Mouse (Mus musculus) liver, embryonic 12.5 days (tissue): ENCODE results near the gene Slfn5. TPM values are rescaled to one million over a fixed set of nuclear protein-coding genes. Genes with fewer than 3 reads are reported as not detected.
A peak's percentile ranks its signal among the peaks of the same experiment; 100 is the strongest.

Experiments used
- ATAC-seq: fragments of 200-750 bp; cut with Nextera tagmentation; 2 replicates; pipeline ENCODE4 v1.8.0; 2017; ENCODE audit warnings: moderate number of reproducible peaks, mild to moderate bottlenecking, moderate library complexity
- H3K27ac ChIP-seq: fragments of 300-500 bp; sonication (generic); 2 replicates; pipeline ENCODE4 v1.5.1; 2016; ENCODE audit warnings: mild to moderate bottlenecking
- H3K27me3 ChIP-seq: fragments of 300-500 bp; sonication (generic); replicated peaks from 2 replicates; pipeline ENCODE4 v1.6.1; 2016; ENCODE audit warnings: mild to moderate bottlenecking, moderate library complexity
- H3K36me3 ChIP-seq: fragments of 300-500 bp; sonication (generic); 2 replicates; pipeline ENCODE4 v1.6.1; 2016; ENCODE audit warnings: mild to moderate bottlenecking, moderate library complexity
- H3K4me1 ChIP-seq: fragments of 300-500 bp; sonication (generic); 2 replicates; pipeline ENCODE4 v1.6.1; 2016
- H3K4me2 ChIP-seq: fragments of 300-500 bp; sonication (generic); 2 replicates; pipeline ENCODE4 v1.6.1; 2016; ENCODE audit warnings: mild to moderate bottlenecking, moderate library complexity
- H3K4me3 ChIP-seq: fragments of 300-500 bp; sonication (generic); 2 replicates; pipeline ENCODE4 v1.5.1; 2016; ENCODE audit warnings: mild to moderate bottlenecking, moderate library complexity
- H3K9ac ChIP-seq: fragments of 300-500 bp; sonication (generic); 2 replicates; pipeline ENCODE4 v1.6.1; 2016; ENCODE audit warnings: mild to moderate bottlenecking, moderate library complexity
- H3K9me3 ChIP-seq: fragments of 300-500 bp; sonication (generic); replicated peaks from 2 replicates; pipeline ENCODE4 v1.6.1; 2016; ENCODE audit warnings: mild to moderate bottlenecking, moderate library complexity
- WGBS: fragments of 180-500 bp; shearing (Covaris S2); methylation state at CpG from one replicate; pipeline ENCODE4 v1.1.7; 2016; ENCODE audit not compliant: insufficient replicate concordance; 5-methylcytosine and 5-hydroxymethylcytosine counted together
- polyA plus RNA-seq: library from polyadenylated mRNA; unstranded; fragments of >200 nt; fragmentation: Nextera tagmentation; extraction: Ambion mirVana; gene quantifications from 2 replicates; pipeline ENCODE4 v1.2.1, GENCODE M21; 2016

Gene Slfn5
- polyA plus RNA-seq = 0.83 and 0.92 TPM in 2 replicates

DNA sequence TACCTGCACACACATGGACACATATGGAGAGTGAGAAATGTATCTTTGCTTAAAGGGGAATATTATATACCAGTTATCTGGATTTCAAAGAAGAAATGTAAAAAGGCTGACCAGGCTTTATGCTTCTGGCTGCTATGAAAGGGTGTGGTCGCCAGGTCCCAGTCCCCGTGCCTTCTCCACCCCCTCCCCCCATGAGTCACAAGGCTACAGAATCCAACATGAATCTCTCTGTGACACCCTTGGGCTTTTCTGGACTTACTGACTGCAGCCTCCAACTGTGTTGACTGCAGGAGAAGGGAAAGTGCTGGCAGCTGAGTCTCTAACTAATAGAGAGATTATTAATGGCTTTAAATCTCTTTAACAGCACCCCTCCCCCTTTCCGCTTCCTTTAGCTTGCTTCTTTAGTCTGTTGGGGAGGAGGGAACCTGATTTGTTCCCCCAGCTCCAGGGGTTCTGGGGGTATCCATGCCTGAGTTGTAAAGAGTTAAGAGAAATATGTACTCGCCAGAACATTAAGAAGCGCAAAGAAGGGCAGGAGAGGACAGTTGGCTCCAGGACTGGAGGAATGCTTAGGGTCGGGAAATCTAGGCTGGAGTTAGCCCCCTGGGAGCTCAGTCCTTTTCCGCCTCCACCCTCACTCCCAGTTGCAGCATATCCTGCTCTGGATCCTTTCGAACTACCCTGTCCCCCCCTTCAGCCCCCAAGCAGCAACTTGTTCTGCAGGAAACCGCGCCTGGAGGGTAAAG is at the start of gene Slfn5:
Slfn5 (plus strand) TSS at position 614 of the 746 bp plus-strand sequence.
- Histone ChIP-seq H3K4me3 (peak within 1 kb of the TSS; percentile 16; the same call in 1 of the 2 replicates), H3K9ac (no peak within 1 kb of the TSS), H3K27me3 (peaks cover 75% of the 10 kb centered on the region), H3K4me2 (peak within 1 kb of the TSS; percentile 47), H3K36me3 (no peaks in the 10 kb centered on the region), H3K4me1 (peaks cover 12% of the 10 kb centered on the region), H3K9me3 (no peaks in the 10 kb centered on the region), H3K27ac (no peak within 1 kb of the TSS)
- WGBS = 11% methylated on average over 10 of the region's 10 CpGs
- ATAC-seq = no peak

DNA sequence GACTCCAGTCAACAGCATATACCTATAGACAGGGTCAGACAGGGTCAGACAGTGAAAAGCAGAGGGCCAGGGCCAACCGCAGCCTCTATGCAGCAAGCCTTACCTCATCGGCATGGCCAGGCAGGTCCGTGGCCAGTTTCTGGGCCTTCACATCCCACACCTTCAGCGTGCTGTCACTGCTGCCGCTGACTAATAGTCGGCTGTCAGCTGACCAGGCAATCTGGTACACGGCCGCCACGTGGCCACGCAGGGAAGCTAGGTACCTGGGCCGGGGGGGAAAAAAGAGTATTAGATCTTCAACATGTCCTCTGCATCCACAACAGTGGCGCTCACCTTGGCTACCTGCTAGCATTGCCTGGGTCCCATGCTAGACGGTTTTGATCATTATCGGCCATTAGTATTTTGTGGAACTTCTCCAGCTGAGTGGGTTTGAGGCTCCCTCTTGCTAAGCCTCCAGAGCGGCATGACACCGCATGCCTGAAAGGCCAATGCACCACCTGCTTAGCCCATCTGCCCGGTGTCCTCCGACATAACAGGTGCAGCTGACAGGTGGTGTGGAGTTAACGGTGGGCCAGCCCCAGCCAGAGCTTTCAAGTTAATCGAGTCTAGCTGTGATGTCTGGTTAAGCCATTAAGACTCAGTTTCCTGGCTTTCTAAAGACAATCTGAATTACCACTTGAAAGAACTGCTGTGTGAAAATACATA is 49.4 kb upstream of the Slfn5 start:
- no peak overlapping the region for H3K9ac ChIP-seq
- no peak overlapping the region for H3K27ac ChIP-seq
- ATAC-seq = no peak
- H3K27me3 ChIP-seq = no peaks in the 10 kb centered on the region
- peaks cover 90% of the 10 kb centered on the region for H3K36me3 ChIP-seq
- H3K4me2 ChIP-seq = no peak overlapping the region
- H3K4me1 ChIP-seq = peaks cover 22% of the 10 kb centered on the region
- 87% methylated on average over 20 of the region's 20 CpGs for WGBS
- H3K4me3 ChIP-seq = no peak overlapping the region
- H3K9me3 ChIP-seq = no peaks in the 10 kb centered on the region

GRCm38 (mm10) chr11:82904952-82905351 is 46.2 kb upstream of the Slfn5 start:
- peaks cover 37% of the 10 kb centered on the region for H3K4me1 ChIP-seq
- H3K9me3 ChIP-seq = no peaks in the 10 kb centered on the region
- no peak overlapping the region for H3K4me2 ChIP-seq
- H3K27ac ChIP-seq = no peak overlapping the region
- no peak overlapping the region for H3K4me3 ChIP-seq
- H3K9ac ChIP-seq = no peak overlapping the region
- peaks cover 71% of the 10 kb centered on the region for H3K36me3 ChIP-seq
- peak; percentile 47; the same call in 1 of the 2 replicates for ATAC-seq
- WGBS = 49% methylated on average over 7 of the region's 8 CpGs
- H3K27me3 ChIP-seq = 0 out of 2 replicates have a peak, but pooled peaks cover under 1% of the 10 kb centered on the region

- Histone ChIP-seq H3K9me3 (no peaks in the 10 kb centered on the region), H3K27ac (no peak overlapping the region), H3K4me1 (peaks cover 39% of the 10 kb centered on the region), H3K27me3 (peaks cover 8% of the 10 kb centered on the region), H3K4me3 (no peak overlapping the region), H3K4me2 (no peak overlapping the region), H3K36me3 (peaks cover 63% of the 10 kb centered on the region), H3K9ac (no peak overlapping the region; the same call in 1 of the 2 replicates)
- WGBS = 80% methylated on average over 5 of the region's 5 CpGs
- ATAC-seq = no peak
Measured at GRCm38 (mm10) chr11:82905816-82906215, 45.3 kb upstream of the Slfn5 start.

- H3K9ac ChIP-seq = peak within 1 kb of the TSS; percentile 81
- H3K36me3 ChIP-seq = peaks cover 41% of the 10 kb centered on the region
- H3K9me3 ChIP-seq = no peaks in the 10 kb centered on the region
- H3K4me1 ChIP-seq = peaks cover 44% of the 10 kb centered on the region
- peak within 1 kb of the TSS; percentile 11; the same call in 1 of the 2 replicates for H3K27ac ChIP-seq
- peak within 1 kb of the TSS; percentile 78 for H3K4me3 ChIP-seq
- WGBS = 1% methylated on average over 73 of the region's 73 CpGs
- peak within 1 kb of the TSS; percentile 90 for H3K4me2 ChIP-seq
- ATAC-seq = peak; percentile 69
- H3K27me3 ChIP-seq = peaks cover 28% of the 10 kb centered on the region
Measured at GRCm38 (mm10) chr11:82907651-82908607, 43.2 kb upstream of the Slfn5 start, which contains the start of gene Nle1. Nle1 (minus strand) TSS chr11:82908411.

GRCm38 (mm10) chr11:82908608-82908989 is 42.5 kb upstream of the Slfn5 start:
- Histone ChIP-seq H3K4me2 (peak overlapping the region; percentile 90), H3K27ac (no peak overlapping the region), H3K9ac (peak overlapping the region; percentile 81), H3K4me1 (peaks cover 44% of the 10 kb centered on the region), H3K36me3 (peaks cover 35% of the 10 kb centered on the region), H3K27me3 (peaks cover 34% of the 10 kb centered on the region), H3K9me3 (no peaks in the 10 kb centered on the region), H3K4me3 (peak overlapping the region; percentile 78)
- WGBS = 36% methylated on average over 10 of the region's 10 CpGs
- no peak for ATAC-seq

DNA sequence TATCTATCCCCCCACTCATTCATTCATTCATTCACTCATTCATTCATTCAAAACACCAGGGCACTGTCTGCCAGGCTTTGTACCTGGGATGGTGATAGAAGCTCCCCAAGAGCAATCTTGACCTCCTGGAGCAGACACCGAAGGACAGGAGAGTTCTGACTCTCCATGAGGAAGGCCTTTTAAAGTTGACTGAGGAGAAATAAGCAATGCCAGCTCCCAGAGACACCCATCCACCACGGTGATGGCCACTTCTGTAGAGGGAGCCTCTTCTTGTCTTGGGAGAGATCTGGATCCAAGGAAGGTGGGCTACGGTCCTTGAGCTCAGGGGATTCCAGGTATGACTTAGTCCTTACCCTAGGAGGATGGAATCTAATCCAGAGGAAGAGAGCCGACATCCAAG is 40.9 kb upstream of the Slfn5 start, which contains the start of gene Unc45b:
Unc45b (plus strand) TSS at position 301 of the 400 bp plus-strand sequence.
- WGBS = 69% methylated on average over 4 of the region's 4 CpGs
- H3K4me3 ChIP-seq = no peak within 1 kb of the TSS
- peaks cover 18% of the 10 kb centered on the region for H3K36me3 ChIP-seq
- no peaks in the 10 kb centered on the region for H3K9me3 ChIP-seq
- peaks cover 36% of the 10 kb centered on the region for H3K4me1 ChIP-seq
- peaks cover 45% of the 10 kb centered on the region for H3K27me3 ChIP-seq
- no peak within 1 kb of the TSS for H3K27ac ChIP-seq
- no peak for ATAC-seq
- no peak within 1 kb of the TSS for H3K4me2 ChIP-seq
- H3K9ac ChIP-seq = no peak within 1 kb of the TSS

DNA sequence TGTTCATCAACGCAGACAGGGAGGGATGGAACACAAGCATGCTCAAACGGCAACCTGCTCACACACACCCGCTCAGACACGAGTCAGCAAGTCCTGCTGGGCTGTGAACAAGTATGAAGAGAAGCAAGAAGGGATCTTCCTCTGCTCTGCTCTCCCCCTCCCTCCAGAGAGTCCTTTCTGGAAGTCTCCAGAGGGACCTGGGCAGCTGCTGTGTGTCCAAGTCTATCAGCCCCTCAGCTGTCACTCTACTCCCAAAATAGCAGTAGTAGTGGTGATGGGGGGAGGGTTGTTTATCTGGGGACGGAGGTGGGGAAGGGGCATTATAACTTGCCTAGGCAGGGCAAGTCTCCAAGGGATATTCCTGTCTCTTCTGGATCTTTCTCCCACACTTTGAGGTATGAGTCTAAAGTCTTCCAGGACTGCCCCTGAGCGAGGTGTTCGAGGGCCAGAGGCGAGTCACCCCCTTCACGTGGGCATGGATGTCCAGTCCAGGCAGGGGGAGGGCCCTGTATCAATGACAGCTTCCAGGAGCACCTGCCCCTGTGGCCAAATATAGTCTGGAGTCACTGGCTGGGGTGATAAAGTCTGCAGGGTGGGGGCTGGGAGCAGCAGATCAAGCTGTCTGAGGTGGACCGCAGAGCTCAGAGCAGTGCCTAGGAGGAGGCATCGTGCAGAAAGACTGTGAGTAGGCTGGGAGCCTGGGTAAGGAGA is 40.3 kb upstream of the Slfn5 start:
- Histone ChIP-seq H3K9me3 (no peaks in the 10 kb centered on the region), H3K27me3 (peaks cover 45% of the 10 kb centered on the region), H3K9ac (no peak overlapping the region), H3K4me1 (peaks cover 31% of the 10 kb centered on the region), H3K27ac (no peak overlapping the region), H3K36me3 (peaks cover 12% of the 10 kb centered on the region), H3K4me3 (no peak overlapping the region), H3K4me2 (no peak overlapping the region)
- 47% methylated on average over 11 of the region's 11 CpGs for WGBS
- ATAC-seq = no peak

GRCm38 (mm10) chr11:82914711-82915352 is 36.3 kb upstream of the Slfn5 start:
- no peak overlapping the region for H3K9ac ChIP-seq
- no peak for ATAC-seq

DNA sequence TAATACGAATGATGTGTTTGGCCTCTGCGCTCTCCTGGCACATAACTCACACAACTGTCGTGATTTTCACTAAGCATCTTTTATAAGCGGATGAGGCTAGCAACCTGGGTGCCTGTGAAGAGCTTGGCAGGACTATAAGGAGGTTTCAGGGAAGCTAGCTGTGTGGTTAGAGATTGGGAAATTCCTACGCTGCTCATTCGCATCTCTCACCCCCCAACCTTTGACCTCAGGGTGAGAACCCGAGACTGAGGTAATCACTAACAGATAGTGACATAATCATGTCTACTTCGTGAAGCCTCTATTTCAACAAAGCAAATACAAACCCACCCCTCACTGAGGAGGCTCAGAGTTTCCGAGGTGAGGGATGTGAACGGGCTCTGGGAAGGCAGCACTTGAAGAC is 30.4 kb upstream of the Slfn5 start:
- no peak overlapping the region for H3K4me2 ChIP-seq
- ATAC-seq = no peak
- no peak overlapping the region for H3K4me3 ChIP-seq
- H3K9ac ChIP-seq = no peak overlapping the region
- H3K9me3 ChIP-seq = no peaks in the 10 kb centered on the region
- H3K27me3 ChIP-seq = peaks cover 55% of the 10 kb centered on the region
- WGBS = 42% methylated on average over 10 of the region's 10 CpGs
- H3K4me1 ChIP-seq = no peaks in the 10 kb centered on the region
- no peak overlapping the region for H3K27ac ChIP-seq
- H3K36me3 ChIP-seq = no peaks in the 10 kb centered on the region

More at GRCm38 (mm10) chr11:82914711-82915352, 36.3 kb upstream of the Slfn5 start:
- 8% methylated on average over 16 of the region's 16 CpGs for WGBS
- H3K27me3 ChIP-seq = peaks cover 62% of the 10 kb centered on the region
- H3K4me2 ChIP-seq = peak overlapping the region; percentile 43
- no peak overlapping the region for H3K4me3 ChIP-seq
- no peaks in the 10 kb centered on the region for H3K36me3 ChIP-seq
- no peak overlapping the region for H3K27ac ChIP-seq
- H3K4me1 ChIP-seq = peaks cover 7% of the 10 kb centered on the region; the same call in 1 of the 2 replicates
- no peaks in the 10 kb centered on the region for H3K9me3 ChIP-seq
